Mouse (Mus musculus): ENCODE results near the gene Slfn9.

DNA sequence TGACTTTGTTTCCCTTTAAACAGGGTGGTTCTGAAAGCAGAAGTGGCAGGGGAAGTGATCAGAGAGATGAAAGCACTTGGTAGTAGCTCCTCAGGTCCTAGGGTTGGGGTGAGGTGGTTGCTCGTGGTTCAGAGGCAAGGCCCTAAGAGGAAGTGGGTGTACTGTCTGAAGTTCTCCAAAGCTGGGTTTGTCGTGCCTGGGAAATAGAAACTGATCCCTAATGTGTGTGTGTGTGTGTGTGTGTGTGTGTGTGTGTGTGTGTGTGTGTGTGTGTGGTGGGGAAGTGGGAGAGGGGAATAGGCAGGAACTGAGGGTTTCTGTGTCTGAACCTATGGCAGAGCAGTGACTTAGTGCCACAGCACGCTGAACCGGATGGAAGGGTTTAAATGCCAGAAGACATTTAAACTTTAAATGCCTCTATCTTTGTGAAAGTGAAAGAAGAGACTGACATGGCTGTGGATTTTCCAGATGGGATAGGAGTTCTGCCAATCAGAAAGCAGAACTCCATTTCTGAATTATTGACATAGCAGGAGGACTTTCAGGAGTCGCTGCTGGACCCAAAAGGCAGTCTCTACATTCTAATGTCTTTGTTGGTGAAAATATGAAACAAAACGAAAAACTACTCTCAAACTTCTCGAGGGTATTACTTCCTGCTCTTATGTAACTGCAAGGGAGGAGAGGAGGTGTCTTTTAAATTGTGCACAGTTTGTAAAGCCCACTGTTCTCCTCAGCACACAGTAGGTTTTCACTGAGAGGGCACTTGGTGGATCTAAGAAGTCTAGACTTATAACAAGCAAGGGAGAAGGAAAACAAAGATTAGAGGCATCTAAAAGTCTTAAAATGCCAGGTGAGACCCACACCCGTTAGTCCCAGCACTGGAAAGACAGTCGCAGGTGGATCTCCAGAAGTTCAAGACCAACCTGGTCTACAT is 38.8 kb downstream of the Slfn9 start:
- TF ChIP-seq CTCF (IDR thresholded peaks at IDR 0.05; ENCODE audit: control insufficient read depth, insufficient read depth, insufficient read length) (no peak), MYOD1 (IDR thresholded peaks at IDR 0.05; ENCODE audit: control insufficient read depth, insufficient read length, low read depth) (no peak), USF1 (IDR thresholded peaks at IDR 0.05; ENCODE audit: low read depth) (no peak), MYOG (IDR thresholded peaks at IDR 0.05; ENCODE audit: control insufficient read depth, extremely low read depth, insufficient read length) (no peak)

Measured in C2C12 (cell line).